Mouse (Mus musculus): ENCODE data around the gene Tmem145. TPM values are rescaled to one million over a fixed set of nuclear protein-coding genes. Genes with fewer than 3 reads are reported as not detected.

The Tmem145 gene
- total and polyA plus RNA-seq, 2 experiments from 2014 or later, result 88.3 to 106 TPM

DNA sequence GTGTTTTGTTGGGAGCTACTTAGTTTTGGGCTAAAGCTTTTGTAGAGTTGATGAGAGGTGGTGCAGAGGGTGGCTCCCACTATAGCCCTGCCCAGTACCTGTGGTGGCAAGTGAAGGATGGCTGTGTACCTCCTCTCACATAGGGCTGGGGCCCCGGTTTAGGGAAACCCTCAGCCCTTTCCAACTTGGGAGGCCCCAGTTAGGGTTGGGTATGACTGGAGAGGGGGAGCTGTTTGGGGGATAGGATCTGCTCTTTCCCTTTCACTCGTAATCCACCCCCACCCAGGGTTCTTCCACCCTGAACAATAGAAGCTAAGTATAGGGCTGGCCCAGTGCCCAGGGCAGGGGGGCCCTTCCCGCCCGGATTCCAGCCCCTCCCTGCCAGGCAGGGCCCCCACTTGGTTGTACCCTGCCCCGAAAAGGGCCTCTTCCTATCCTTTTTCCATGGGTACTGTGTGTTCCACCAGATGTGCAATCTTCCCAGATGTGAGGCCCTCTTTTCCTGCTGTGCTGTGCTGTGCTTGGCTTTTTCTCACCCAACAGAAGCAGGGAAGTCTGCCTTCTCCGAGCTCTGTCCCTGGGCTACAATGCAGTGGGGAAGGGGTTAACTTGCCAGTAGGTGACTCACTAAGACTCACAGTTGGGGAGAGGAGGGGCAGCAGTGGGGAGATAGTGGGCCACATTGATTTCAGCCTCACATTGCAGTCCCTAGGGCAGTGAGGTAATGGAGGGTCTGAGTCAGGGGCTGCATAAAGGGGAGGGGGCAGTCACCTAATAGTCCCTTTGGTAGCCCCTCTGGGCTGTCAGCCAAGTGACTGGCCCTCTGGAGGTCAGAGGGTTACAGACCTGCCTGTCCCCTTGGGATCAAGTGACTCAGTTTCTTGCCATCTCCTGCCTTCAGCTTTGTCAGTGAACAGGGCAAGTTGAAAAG lies 25.8 kb upstream of the Tmem145 start:
- H3K27me3 ChIP-seq (ENCODE audit: insufficient read depth, low read length), result no peaks in the 10 kb centered on the region
- 5% methylated on average over 6 of the region's 6 CpGs for WGBS
- H3K27ac ChIP-seq, result peak overlapping the region; percentile 99
- peak; percentile 42 for DNase-seq (ENCODE audit: low spot score)
- peak overlapping the region; percentile 92 for H3K4me2 ChIP-seq (ENCODE audit: low read depth, low read length)
- no peaks in the 10 kb centered on the region for H3K9me3 ChIP-seq (ENCODE audit: low read length)
- H3K4me1 ChIP-seq (ENCODE audit: insufficient read depth, low read length), result peaks cover 40% of the 10 kb centered on the region
- no peak for TF ChIP-seq CTCF (IDR thresholded peaks at IDR 0.05; ENCODE audit: low read depth)
- no peak for ATAC-seq
- H3K4me3 ChIP-seq (ENCODE audit: low read length), result peak overlapping the region; percentile 54
- no peaks in the 10 kb centered on the region for H3K36me3 ChIP-seq (ENCODE audit: insufficient read depth, low read length)
- H3K9ac ChIP-seq (replicated peaks; ENCODE audit: low read length), result peak overlapping the region; percentile 75

GRCm38 (mm10) chr7:25281166-25281733 lies 24.7 kb upstream of the Tmem145 start:
- Histone ChIP-seq H3K9ac (replicated peaks; ENCODE audit: low read length) (peak overlapping the region; percentile 33; the same call in 1 of the 2 replicates), H3K27ac (peak overlapping the region; percentile 99), H3K4me2 (ENCODE audit: low read depth, low read length) (peak overlapping the region; percentile 92), H3K4me3 (ENCODE audit: low read length) (peak overlapping the region; percentile 82), H3K36me3 (ENCODE audit: insufficient read depth, low read length) (peaks cover 9% of the 10 kb centered on the region), H3K9me3 (ENCODE audit: low read length) (no peaks in the 10 kb centered on the region), H3K4me1 (ENCODE audit: insufficient read depth, low read length) (peaks cover 40% of the 10 kb centered on the region), H3K27me3 (ENCODE audit: insufficient read depth, low read length) (no peaks in the 10 kb centered on the region)
- ATAC-seq (no peak; the same call in 1 of the 2 replicates), DNase-seq (ENCODE audit: low spot score) (peak; percentile 14)
- no peak for TF ChIP-seq CTCF (IDR thresholded peaks at IDR 0.05; ENCODE audit: low read depth)
- 16% methylated on average over 12 of the region's 12 CpGs for WGBS

DNA sequence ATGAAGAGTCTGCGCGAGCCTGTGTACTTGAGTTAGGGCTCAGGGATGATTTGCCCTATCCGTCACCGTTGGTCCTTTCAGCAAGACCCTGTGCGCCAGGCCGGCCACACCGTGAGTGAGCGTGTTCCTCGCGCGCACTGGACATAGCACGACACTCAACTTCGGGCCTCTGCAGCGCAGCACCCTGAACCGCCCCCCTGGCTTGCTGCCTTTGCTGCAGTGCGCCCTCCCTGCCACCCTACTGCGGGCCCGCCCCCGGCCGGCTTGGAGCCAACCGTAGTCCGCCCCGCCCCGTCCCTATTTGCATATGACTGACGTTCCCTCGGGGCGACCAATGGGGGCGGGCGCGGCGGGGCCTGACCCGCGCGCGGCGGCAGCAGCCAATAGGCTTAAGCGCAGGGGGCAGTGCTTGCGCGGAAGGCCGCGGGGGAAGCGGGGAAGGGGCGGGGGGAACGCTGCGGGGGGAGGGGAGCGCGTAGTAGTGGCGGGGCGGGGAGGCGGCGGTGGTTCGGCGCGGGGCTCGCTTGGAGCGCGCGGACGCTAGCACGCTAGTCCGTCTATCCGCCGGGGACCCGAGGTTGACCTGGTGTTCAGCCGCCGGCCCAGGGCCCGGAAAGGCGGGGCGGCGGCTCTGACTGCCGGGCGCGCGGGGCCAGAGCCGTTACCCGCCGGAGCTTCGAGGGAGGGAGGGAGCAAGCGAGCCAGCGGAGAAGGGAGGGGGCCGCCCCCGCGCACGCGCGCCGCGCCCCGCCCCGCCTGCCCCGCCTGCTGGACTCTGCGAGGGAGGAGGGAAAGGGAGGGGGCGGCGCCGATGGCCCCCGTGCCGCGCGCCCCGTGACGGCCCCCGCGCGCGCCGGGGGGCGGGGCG lies 23.9 kb upstream of the Tmem145 start:
- peak overlapping the region; percentile 99 for H3K27ac ChIP-seq
- under 1% methylated on average over 74 of the region's 108 CpGs for WGBS

DNA sequence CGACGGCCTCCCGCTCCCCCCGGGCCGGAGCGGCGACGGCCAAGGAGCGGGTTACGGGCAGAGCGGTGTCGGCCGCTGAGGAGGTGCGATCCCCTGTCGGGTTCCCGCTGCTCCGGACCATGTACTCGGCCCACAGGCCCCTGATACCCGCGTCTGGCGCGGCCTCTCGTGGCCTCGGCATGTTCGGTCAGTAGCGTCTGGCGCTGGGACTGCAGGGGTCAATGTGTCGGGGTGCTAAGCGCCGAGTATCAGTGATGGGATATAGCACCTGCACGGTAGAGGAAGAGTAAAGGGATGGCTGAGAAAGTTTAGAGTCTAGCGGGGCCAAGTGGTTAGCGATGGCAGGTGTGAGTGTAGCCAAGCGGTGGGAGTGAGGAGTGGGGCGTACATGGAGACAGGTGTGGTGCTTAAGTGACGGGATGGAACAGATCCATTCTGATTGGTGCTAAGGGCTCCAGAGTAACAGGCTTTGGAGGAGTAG lies 23.1 kb upstream of the Tmem145 start:
- 0 out of 2 replicates have a peak, but pooled peaks have one; percentile 5 for ATAC-seq
- Histone ChIP-seq H3K9ac (replicated peaks; ENCODE audit: low read length) (peak overlapping the region; percentile 79), H3K4me2 (ENCODE audit: low read depth, low read length) (peak overlapping the region; percentile 92), H3K4me1 (ENCODE audit: insufficient read depth, low read length) (peaks cover 35% of the 10 kb centered on the region), H3K27me3 (ENCODE audit: insufficient read depth, low read length) (no peaks in the 10 kb centered on the region), H3K36me3 (ENCODE audit: insufficient read depth, low read length) (peaks cover 25% of the 10 kb centered on the region), H3K27ac (peak overlapping the region; percentile 99), H3K4me3 (ENCODE audit: low read length) (peak overlapping the region; percentile 82), H3K9me3 (ENCODE audit: low read length) (no peaks in the 10 kb centered on the region)
- 2% methylated on average over 28 of the region's 36 CpGs for WGBS
- TF ChIP-seq CTCF (IDR thresholded peaks at IDR 0.05; ENCODE audit: low read depth), result peak; percentile 35; the same call in 1 of the 2 replicates
- DNase-seq (ENCODE audit: low spot score), result peak; percentile 67

More for the DNA sequence above, 23.9 kb upstream of the Tmem145 start:
- H3K4me2 ChIP-seq (ENCODE audit: low read depth, low read length), result peak overlapping the region; percentile 92
- peak; percentile 6; the same call in 1 of the 2 replicates for TF ChIP-seq CTCF (IDR thresholded peaks at IDR 0.05; ENCODE audit: low read depth)
- no peaks in the 10 kb centered on the region for H3K27me3 ChIP-seq (ENCODE audit: insufficient read depth, low read length)
- ATAC-seq, result peak; percentile 83
- H3K9me3 ChIP-seq (ENCODE audit: low read length), result no peaks in the 10 kb centered on the region
- peak overlapping the region; percentile 79 for H3K9ac ChIP-seq (replicated peaks; ENCODE audit: low read length)
- peak overlapping the region; percentile 82 for H3K4me3 ChIP-seq (ENCODE audit: low read length)
- H3K36me3 ChIP-seq (ENCODE audit: insufficient read depth, low read length), result peaks cover 16% of the 10 kb centered on the region
- peak; percentile 98 for DNase-seq (ENCODE audit: low spot score)
- peaks cover 40% of the 10 kb centered on the region for H3K4me1 ChIP-seq (ENCODE audit: insufficient read depth, low read length)

DNA sequence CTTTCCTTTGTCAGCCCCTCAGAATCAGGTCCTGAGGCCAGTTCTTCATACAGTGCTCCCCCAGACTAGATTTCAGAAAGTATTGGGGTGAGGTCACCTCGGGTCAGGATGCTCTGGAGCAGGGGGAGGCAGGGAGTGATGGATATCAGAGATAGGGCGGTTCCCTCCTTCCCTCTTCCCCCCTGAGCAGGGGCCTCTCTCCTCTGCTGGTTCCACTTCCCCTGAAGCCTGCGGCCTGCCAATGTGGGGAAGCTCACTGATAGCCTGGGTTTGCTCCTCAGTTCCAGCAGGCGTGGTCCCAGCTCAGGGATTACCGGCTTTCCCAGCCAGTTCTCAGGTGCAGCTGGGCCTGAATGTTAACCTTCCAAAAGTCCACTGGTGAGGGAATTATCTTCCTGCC lies 22.3 kb upstream of the Tmem145 start:
- Histone ChIP-seq H3K4me3 (ENCODE audit: low read length) (peak overlapping the region; percentile 82), H3K4me1 (ENCODE audit: insufficient read depth, low read length) (peaks cover 34% of the 10 kb centered on the region), H3K4me2 (ENCODE audit: low read depth, low read length) (peak overlapping the region; percentile 92), H3K9me3 (ENCODE audit: low read length) (no peaks in the 10 kb centered on the region), H3K36me3 (ENCODE audit: insufficient read depth, low read length) (peaks cover 33% of the 10 kb centered on the region), H3K27ac (peak overlapping the region; percentile 99), H3K9ac (replicated peaks; ENCODE audit: low read length) (peak overlapping the region; percentile 79), H3K27me3 (ENCODE audit: insufficient read depth, low read length) (no peaks in the 10 kb centered on the region)
- TF ChIP-seq CTCF (IDR thresholded peaks at IDR 0.05; ENCODE audit: low read depth), result no peak
- DNase-seq (ENCODE audit: low spot score) (no peak), ATAC-seq (no peak)
- 10% methylated on average over 5 of the region's 5 CpGs for WGBS

DNA sequence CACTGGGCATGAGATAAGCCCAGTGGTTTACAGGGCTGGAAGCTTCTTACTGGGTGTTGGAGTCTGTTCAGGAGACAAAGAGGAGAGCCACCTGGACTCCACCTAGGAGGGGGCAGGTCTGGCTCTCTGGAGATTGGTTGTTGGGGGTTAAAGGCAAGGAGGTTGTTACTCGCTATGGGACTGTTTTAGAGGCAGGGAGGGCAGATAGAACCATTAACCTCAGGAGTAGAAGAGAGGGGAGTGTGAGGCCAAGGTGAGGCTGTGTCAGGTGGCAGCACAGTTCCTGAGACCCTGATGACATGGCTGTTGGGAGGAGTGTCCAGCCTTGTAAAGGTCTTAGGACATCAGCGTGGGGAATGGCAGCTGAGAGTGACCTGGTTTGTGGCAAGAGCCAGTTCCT lies 21.7 kb upstream of the Tmem145 start:
- no peaks in the 10 kb centered on the region for H3K9me3 ChIP-seq (ENCODE audit: low read length)
- ATAC-seq (no peak), DNase-seq (ENCODE audit: low spot score) (no peak)
- H3K4me2 ChIP-seq (ENCODE audit: low read depth, low read length), result peak overlapping the region; percentile 92
- H3K4me1 ChIP-seq (ENCODE audit: insufficient read depth, low read length), result peaks cover 34% of the 10 kb centered on the region
- no peaks in the 10 kb centered on the region for H3K27me3 ChIP-seq (ENCODE audit: insufficient read depth, low read length)
- peaks cover 38% of the 10 kb centered on the region for H3K36me3 ChIP-seq (ENCODE audit: insufficient read depth, low read length)
- 41% methylated on average over 2 of the region's 2 CpGs for WGBS
- peak overlapping the region; percentile 99; the same call in 1 of the 2 replicates for H3K27ac ChIP-seq
- no peak for TF ChIP-seq CTCF (IDR thresholded peaks at IDR 0.05; ENCODE audit: low read depth)
- peak overlapping the region; percentile 82 for H3K4me3 ChIP-seq (ENCODE audit: low read length)
- H3K9ac ChIP-seq (replicated peaks; ENCODE audit: low read length), result peak overlapping the region; percentile 79; the same call in 1 of the 2 replicates
